Mouse (Mus musculus): ENCODE results near the gene Fmo6.

The Fmo6 gene

DNA sequence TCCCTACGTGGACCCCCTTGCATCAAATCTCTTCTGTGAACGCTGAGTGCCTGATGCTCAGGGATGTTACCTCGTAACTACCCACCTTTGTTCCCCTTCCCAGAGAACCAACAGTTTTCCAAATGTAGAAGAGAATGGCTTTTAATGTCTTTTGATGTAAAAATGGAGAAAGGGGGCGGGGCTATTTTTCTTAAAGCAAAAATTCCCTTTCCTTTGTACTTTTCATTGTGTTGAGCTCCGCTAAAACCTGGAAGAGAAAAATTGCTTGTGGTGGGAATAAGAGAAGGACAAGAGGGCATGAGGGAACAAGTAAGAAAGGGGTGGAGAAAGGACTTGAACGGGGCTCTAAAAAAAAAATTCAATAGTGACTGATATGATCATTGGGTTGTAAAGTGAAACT lies at the start of gene Fmo6:
TSS of gene Fmo6 (minus strand) at position 101 of the 400 bp plus-strand sequence.
- no peak for DNase-seq (ENCODE audit: low read depth)

DNA sequence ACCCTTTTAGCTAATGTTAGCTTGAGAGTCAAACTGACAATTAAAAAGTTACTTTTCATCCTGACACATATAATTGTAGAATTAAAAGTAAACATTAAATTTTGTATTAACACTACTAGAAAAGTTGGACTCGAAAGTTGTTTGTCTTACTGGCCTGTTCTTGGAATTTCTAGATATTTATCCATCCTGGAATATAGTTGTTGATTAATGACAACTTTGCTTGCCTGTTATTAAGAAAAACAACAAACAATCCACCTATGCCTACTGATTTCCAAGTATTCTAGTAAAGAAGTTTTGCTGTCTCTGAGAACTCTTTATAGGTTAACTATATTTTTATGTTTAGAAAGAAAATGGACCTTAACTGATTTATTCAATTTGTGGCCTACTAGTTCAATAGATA lies 49.5 kb upstream of the Fmo6 start:
- no peak for DNase-seq (ENCODE audit: low read depth)

DNA sequence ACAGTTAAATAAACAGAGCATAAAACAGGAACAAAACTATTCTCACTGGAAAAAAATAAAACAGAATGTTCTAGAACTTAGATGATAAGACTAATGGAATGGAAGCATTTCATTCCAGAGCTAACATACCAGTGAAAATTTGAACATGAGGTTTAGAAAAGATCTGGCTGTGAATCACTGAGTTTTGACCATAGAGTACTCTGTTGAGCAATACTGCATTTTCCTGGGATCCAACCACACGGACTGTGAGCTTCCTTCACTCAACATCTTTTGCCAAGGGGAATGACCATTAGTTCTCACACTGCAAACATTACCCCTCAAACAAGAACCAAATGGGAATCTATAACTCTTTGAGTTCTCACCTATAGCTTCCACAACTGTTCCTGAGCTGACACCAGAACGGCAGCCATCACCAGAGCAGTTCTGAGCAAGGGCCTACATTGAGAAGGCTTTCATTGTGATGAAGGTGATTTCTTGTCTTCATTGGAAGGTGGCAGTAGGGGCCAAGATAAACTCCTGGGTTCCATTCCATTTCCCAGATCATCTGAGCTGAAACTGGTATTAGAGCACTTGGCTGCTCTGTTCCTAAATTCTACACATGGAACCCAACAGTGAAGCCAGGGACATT lies 48.9 kb upstream of the Fmo6 start:
- DNase-seq (ENCODE audit: low read depth): no peak

DNA sequence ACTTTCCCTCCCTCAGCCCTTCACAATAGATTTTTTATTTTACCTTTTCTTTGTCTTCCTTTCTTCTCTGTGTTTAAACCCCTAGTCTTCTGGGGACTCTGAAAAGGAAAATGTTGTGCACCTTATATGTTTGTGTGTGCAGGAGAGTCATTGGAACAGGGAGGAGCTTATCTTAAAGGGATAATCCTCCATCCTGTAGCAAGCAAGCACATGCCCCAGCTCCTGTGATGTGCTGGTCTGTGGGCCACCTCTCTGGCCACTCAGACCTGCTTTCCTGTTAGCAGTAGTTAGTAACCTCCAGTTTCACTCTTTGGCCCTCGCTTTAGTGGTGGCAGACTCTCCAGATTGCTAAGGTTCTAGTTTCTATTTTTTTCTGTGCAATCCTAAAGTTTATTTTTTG lies 47.1 kb upstream of the Fmo6 start, which contains the start of gene Fmo3:
TSS of gene Fmo3 (minus strand) at position 101 of the 400 bp plus-strand sequence.
- DNase-seq (ENCODE audit: low read depth): no peak

DNA sequence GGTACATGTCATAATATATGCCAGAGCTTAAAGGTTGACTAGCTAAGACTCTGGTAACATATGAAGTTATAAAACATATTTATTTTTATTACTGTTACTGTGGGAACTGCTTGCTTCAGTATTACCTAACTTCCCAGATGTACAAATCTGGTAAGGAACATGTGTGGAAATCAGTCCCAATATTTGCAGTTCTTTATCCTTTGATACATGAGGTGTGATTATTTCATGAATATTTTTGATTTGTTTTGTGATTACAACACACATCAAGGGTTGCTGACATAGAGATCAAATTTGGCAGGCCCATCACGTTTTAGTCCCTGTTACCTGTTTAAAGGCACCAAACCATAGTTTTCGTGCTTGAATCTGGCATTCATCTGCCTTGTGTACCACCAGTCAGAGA lies 26.2 kb upstream of the Fmo6 start:
- DNase-seq (ENCODE audit: low read depth): no peak

DNA sequence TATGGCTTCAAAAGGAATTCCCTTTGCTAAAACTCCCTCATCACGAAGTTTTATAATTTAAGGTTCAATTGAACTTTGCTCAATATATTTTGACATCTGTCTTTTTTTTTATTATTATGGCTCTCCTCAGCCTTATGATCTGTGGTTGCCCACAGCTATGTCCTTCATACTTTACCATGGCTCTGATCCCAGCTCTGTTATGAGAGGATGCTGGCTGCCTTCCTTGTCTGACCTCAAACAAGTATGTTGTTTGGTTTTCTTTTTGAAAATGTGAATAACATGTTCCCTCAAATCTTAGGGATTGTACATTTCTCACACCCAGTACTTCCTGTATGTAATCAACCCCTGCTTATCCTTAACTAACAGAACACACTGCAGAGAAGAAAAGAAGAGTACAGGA lies 20.1 kb upstream of the Fmo6 start:
- no peak for DNase-seq (ENCODE audit: low read depth)

DNA sequence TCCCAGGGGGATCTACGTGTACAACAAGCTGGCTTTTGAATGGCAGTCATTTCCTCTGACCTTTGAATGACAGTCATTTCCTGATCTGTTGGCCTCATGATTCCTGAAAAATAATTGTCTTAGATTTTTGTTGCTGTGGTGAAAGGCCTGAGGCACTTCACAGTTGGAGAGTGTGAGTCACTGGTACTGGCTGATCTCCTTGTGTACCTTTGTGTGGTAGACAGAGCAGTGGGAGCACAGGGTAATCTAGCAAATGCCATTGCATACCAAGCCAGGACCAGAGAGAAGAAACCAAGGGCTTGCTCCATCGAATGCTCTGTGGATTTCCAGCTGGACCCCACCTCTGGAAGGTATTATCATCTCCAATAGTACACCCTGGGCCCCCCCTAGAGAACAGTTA lies 15.8 kb upstream of the Fmo6 start:
- no peak for DNase-seq (ENCODE audit: low read depth)

DNA sequence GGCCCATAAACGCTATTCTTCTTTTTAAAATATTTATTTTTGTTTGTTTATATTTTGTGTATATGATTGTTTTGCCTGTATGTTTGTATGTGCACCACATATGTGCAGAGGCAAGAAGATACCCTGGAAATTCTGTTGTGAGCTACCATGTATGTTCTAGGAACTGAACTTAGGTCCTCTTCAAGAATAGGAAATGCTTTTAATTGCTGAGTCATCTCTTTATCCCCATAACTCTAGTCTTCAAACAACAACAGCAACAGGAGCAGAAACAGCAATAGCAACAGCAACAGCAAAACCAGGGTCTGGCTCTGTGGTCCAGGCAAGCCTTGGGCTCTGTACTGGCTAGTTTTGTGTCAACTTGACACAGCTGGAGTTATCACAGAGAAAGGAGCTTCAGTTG lies 12.4 kb upstream of the Fmo6 start:
- no peak for DNase-seq (ENCODE audit: low read depth)

DNA sequence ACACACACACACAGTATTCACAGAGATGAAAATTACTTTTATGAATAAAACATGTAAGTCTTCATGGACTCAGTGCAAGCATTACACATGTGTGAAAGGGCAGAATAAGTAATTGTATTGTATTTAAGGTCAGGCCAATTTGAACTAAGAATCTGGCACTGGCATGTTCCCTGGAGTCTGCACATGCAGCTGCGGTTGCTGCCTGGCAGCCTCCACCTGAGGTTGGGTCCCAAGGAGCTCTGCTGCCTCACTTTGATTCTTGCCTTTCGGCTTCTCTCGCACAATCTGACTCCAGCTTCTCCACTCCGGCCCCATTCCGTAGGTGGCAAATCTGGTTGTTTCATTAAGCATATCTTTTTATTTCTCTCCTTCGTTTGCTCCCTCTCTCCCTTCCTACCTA lies 10.6 kb upstream of the Fmo6 start:
- DNase-seq (ENCODE audit: low read depth): no peak

DNA sequence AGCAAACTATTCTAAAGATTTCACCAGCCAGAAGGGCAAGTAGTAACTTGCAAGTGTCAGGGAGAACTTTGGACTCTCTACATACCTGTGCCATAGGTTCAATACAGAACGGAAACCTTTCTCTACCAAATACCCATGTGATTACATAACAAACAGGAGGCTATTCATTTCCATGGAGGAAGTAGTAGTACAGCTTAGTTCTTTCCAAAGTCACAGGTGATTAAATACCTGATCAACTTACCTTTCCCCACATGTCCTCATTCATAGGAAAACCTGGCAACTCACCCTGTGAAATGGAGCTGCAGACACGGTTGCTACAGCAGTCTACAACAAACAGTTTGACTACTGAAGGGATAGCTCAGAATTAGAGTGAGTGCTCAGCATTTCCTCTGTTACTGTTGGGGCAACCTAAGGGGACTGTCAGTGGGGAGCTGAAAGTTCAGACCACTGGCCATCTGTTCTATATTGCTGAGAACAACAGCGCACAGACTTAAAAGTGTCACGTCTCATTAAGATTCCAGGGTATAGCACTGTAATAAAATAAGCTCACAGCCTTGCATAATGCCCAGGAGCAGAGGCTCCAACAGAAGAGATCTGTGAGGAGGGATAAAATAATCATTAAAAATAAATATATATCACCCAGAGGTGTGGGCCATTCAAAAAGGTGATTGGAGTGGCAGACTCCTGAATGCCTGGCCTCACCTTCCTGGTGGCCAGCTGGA lies 9.7 kb upstream of the Fmo6 start:
- no peak for DNase-seq (ENCODE audit: low read depth)

DNA sequence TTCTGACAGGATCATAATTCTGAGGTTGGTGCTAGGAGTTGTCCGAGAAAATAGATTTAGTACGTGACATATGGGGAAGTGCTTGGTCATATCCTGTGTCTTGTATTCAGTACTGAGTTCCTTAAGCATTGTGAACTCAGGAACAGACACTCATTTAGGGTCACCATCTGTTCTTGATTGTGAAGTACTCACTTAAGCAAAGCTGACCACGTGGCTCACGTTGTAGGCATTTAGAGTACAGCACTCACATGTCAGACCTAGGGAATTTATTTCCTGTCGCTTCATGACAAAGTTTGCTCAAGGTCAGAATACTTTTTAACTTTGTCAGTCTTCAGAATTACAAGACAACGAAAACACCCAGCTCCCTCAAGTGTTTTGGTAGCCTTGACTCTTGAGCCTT lies 6.4 kb upstream of the Fmo6 start:
- no peak for DNase-seq (ENCODE audit: low read depth)

DNA sequence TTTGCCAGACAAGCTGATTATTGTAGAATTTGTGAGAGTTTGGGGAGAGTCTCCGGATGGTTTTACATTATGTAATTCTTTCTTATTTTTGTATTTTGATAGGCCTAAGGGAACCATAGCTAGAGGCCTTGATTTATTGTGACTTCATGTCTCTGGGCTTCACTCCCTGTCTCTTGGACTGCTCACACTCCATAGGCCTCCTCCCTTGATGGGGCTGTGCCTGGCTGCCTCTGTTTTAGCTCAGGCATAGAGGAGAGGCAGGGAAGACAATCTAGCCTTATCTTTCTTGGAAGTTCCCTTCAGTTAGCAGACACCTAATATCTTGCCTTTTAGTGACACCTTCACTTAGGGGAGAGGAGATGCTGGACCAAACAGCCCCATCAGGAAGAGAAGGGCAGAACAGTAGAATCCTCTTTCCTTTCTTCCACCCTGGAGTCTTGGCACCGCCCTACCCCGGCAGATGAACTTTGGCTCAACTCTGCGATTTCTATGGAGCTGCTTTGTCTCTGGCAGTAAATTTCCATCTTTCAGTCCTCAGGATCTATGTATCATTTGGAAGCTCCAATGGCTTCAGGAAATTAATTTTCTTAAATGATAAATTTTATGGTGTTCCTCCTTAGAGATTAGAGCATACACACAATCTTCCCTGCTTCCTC lies 1.5 kb upstream of the Fmo6 start:
- no peak for DNase-seq (ENCODE audit: low read depth)

DNA sequence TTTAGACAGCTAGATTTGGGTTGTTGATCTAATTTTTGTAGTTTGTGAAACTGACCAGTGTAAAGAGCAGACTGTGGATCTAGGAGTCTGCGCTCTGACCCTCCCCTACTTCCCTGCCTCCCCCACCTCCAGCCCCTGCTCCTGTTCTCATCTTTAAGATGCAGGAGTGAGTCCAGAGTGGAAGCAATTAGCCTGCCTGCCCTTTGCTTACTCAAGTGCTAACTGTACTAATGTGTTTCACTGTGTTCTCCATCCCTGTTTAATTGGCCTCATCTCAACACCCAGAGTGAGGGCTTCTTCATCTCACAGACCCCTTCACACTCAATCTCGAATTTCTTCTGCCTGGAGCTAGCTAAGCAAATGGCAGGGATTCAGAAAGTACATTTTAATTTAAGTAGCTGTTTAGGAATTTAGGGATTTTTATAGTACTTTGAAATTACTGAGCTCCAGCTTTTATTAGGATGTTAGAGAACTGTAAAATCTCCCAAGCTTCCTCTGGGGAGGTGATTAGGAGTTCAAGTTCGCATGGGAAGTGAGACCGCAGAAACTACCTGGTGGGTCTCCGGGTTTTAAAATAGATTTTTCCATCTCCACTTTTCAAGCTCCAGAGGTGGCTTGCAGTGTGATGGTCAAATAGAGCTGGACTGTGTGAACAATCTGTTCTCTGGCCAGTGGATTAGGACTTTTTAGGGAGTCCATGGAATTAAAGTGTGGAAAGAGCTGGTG lies 818 bp upstream of the Fmo6 start:
- DNase-seq (ENCODE audit: low read depth): no peak

DNA sequence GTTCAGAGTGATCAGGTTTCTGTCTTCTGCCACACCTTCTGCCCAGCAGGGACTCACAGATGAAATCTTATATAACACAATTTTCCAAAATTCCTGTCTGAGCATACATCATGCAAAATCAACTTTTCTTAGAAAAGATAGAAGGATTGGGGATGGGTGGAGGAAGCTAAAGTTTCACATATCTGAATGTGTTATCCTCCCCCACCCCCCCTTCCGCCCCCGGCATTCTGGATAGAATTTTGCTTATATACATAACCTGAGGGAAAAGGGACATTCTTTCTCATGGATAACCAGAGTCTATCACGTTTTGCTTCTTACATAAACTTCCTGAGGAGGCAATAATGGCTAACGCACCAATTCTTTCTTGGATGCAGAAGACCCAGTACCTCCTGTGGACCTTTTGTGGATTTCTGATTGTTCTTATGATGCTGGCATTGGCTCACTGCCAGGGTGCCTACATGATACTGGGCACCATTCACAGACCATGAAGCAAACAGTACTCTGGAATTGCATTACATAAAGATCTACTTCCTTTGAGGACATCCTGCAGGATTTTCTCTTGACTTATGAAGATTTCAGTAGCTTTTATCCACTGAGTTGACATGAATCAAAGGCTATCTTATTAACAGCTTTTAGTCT lies 2.8 kb downstream of the Fmo6 start:
- DNase-seq (ENCODE audit: low read depth): no peak

DNA sequence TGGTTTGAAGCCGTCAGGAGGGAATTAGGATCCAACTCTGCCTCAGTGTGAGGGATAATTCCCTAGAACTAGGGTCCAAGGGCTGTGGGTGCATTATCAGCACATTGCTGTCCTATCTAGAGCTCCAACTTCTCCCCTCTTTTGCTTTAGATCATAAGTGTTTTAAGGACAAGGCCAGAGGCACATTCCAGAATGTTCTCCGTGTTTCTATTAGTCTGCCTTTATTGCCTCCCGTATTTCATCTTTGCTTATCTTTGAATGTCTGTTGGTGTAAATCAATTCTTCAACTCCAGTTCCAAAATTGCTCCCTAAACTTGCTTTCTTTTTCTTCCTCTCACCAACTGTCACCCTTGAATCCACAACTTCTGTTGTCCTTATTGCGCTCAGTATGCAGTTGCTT lies 4.9 kb downstream of the Fmo6 start:
- no peak for DNase-seq (ENCODE audit: low read depth)

DNA sequence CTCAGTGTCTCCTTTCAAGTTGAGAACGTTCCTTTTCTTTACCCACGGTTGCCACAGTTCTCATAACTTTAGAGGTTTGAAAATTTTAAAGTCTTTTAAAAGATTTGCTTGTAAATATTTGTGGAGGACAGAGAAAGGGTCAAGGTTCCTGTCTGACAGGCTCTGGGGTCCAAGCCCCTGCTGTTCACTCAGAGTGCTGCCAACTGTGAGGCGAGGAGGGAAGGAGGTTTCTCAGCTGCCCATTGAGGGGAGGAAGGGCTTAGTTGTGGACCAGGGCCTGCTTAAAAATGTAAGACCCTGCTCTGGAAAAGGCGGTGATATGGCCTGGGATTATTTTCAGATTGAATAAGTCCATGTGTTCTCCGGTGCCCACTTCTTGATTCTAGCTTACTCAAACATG lies 5.4 kb downstream of the Fmo6 start:
- no peak for DNase-seq (ENCODE audit: low read depth)

DNA sequence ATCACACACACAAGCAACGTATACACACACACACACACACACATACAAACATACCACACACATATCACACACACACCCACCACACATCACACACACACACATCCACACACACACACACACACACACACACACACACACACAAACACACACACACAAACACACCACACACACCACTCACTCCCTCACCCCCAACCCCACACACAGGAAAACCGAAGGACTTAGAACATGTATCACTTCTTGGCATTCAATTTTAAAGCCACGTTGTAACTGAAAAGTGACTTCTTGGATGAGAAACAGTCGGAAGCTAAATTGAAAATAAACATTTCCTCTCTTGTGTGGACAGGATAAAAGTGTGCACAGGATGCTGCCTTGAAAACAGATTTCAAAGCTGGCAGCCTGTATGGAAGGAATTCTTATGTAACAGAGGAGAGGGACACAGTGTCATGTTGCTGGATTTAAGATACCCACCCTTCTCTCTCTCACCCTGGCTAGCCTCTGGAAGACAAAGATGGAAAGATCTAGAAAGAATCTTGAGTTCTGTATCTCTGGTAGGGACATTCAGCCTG lies 5.9 kb downstream of the Fmo6 start:
- no peak for DNase-seq (ENCODE audit: low read depth)

DNA sequence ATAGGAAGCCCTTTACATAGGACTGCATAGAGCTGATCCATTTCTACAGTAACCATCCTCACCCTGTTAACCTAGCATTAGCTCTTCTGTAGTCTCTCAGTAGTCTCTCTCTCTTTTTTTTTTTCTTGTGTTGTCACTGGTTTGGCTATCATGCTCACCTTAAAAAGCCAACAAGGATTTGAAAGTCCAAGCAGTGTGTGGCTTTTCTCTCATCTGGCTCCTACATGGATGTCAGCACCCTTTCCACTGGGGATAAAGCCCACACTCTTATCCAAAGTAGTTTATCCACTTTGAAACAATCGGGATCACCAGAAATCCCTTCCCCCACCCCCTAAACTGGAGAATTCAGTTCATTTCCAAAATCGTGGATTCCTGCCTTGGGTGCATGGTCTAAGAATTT lies 6.7 kb downstream of the Fmo6 start:
- DNase-seq (ENCODE audit: low read depth): no peak

DNA sequence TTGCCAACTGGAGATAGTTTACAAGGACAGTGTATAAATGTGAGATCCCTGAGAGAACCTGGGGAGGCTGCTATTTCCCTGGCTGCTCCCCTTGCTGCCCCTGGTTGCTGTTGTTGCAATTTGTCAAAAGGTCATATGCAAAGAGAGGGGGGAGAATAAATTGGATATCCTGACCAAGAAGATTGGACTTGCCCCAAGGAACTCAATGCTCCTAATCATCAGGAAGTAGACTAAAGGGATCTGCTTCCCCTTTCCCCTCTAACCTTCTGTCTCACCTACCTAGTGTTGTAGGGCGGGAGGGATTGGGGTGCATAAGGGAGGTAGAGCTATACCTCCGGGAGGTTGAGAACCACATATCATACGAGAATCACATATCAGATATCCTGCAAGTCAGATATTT lies 8.2 kb downstream of the Fmo6 start:
- no peak for DNase-seq (ENCODE audit: low read depth)

DNA sequence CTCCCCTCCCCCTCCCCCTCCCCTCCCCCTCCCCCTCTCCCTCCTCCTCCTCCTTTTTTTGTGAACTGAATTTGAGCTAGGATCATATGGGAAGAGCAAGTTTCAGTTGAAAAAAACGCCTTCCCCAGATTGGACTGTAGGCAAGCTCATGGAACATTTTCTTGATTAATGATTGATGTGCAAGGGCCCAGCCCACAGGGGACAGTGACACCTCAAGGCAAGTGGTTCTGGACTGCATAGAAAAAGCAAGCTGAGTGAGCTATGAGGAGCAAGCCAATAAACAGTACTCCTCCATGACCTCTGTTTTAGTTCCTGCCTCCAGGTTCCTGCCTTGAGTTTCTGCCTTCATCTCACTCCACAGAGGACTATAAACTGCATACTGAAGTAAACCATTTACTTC lies 12.2 kb downstream of the Fmo6 start:
- DNase-seq (ENCODE audit: low read depth): no peak

DNA sequence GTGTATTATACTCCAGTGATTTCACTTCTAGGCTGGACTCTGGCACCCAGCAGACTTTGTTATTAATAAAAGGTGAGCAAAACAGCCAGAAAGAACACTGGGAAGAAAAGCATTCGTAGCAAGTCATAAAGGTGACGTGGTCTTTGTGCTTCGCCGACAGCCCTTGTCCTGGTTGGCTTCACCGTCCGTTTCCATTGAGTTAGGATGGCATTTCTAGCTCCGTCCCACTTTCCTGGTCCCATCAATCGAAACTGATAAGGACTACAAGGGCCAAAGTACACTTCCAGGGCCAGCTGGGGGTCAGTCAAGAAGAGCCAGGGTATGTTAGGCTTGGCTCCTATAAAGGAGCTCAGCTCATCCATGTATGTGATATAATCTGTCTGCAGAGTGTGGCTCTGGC lies 20.7 kb downstream of the Fmo6 start:
- DNase-seq (ENCODE audit: low read depth): no peak

DNA sequence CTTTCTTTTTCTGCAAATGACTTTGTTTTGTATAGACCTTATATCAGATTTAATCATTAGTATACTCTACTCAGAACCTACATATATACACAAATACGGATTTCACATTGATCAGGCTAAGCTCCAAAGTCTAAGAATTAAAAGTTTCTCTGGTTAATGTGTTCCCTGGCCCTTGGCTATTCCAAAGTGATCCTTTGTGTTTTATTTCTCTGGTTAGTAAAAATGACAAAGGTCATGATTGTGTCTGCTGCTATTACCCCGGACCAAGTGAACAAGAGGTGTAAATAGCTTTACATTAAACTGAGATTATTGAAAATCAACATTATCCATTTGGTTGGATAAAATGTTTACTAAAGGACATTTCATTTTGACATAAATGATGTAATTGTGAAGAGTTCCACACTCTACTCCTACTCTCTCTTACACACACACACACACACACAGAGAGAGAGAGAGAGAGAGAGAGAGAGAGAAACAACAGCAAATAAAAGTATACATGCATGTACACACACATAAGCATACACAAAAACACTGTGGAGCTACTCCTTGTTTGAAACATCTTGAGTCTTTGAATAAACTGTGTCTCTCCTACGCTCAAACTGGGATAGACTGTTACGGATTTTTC lies 22.3 kb downstream of the Fmo6 start:
- DNase-seq (ENCODE audit: low read depth): no peak

All from naive thymus-derived CD4-positive, alpha-beta T cell, adult 2 months (primary cell).